Mouse (Mus musculus) thymus, adult 2 months (tissue): ENCODE measurements around the gene Cacng4. TPM values are rescaled to one million over a fixed set of nuclear protein-coding genes. Genes with fewer than 3 reads are reported as not detected.

Experiments used
- DNase-seq: peaks from one replicate; pipeline ENCODE4 v3.0.0; 2021
- H3K27ac ChIP-seq: fragments of 200-500 bp; 2 replicates; pipeline ENCODE4 v1.5.1; 2012; ENCODE audit warnings: low read length, control low read depth; ENCODE audit not compliant: control insufficient read depth, insufficient read depth
- H3K27me3 ChIP-seq: fragments of 200-500 bp; 2 replicates; pipeline ENCODE4 v1.6.1; 2012; ENCODE audit warnings: mild to moderate bottlenecking, low read length, moderate library complexity, mixed read lengths; ENCODE audit not compliant: control insufficient read depth, insufficient read depth
- H3K36me3 ChIP-seq: fragments of 200-500 bp; 2 replicates; pipeline ENCODE4 v1.6.1; 2012; ENCODE audit warnings: mild to moderate bottlenecking, low read length, moderate library complexity; ENCODE audit not compliant: control insufficient read depth, insufficient read depth
- H3K4me1 ChIP-seq: fragments of 200-500 bp; replicated peaks from 2 replicates; pipeline ENCODE4 v1.6.1; 2012; ENCODE audit warnings: low read length; ENCODE audit not compliant: control insufficient read depth, insufficient read depth
- H3K4me3 ChIP-seq: fragments of 200-500 bp; 2 replicates; pipeline ENCODE4 v1.5.1; 2012; ENCODE audit warnings: mild to moderate bottlenecking, low read length, control low read depth, moderate library complexity; ENCODE audit not compliant: control insufficient read depth, insufficient read depth
- CTCF ChIP-seq: fragments of 200-500 bp; IDR thresholded peaks from 2 replicates; pipeline ENCODE4 v1.5.1; 2012; ENCODE audit warnings: mild to moderate bottlenecking, control low read depth, low read length, moderate library complexity, borderline replicate concordance; ENCODE audit not compliant: control insufficient read depth, poor library complexity, insufficient read depth; ENCODE audit errors: extremely low read depth
- POLR2A ChIP-seq: fragments of 200-500 bp; IDR thresholded peaks from 2 replicates; pipeline ENCODE4 v1.6.1; 2012; ENCODE audit warnings: mild to moderate bottlenecking, low read length, control low read depth, moderate library complexity; ENCODE audit not compliant: control insufficient read depth, poor library complexity, insufficient read depth; ENCODE audit errors: extremely low read depth
- WGBS: fragments of 180-500 bp; shearing (Covaris S2); methylation state at CpG from one replicate; pipeline ENCODE4 v1.1.7; 2018; 5-methylcytosine and 5-hydroxymethylcytosine counted together
- polyA plus RNA-seq: library from polyadenylated mRNA; depleted of rRNA; stranded (reverse); fragments of >200 nt; gene quantifications from 2 replicates; pipeline ENCODE4 v1.2.3, GENCODE M21; 2012

The Cacng4 gene
- polyA plus RNA-seq, 1 experiment = 4.8 TPM

DNA sequence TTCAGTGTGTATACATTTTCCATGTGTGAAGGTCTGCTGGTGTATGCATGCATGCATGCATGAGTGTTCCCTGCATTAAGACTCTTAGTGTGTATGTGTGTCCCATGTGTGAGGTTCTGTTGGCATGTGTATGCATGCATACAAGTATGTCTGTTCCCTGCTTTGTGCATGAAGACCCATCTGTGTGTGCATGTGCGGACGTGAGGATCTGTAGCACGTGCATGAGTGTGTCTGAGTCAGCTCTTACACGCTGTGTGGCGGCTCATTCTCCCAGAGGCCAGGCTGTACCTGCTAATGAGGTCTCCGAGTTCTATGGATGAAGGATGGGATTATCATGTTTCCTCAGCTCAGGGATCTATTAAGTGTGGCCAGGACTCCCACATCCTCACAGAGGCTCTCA lies 89.3 kb downstream of the Cacng4 start:
- WGBS = 78% methylated on average over 6 of the region's 6 CpGs
- Histone ChIP-seq H3K4me1 (no peaks in the 10 kb centered on the region), H3K4me3 (no peak overlapping the region), H3K27ac (no peak overlapping the region), H3K27me3 (no peaks in the 10 kb centered on the region), H3K36me3 (no peaks in the 10 kb centered on the region)
- TF ChIP-seq CTCF (no peak), POLR2A (no peak)
- no peak for DNase-seq

DNA sequence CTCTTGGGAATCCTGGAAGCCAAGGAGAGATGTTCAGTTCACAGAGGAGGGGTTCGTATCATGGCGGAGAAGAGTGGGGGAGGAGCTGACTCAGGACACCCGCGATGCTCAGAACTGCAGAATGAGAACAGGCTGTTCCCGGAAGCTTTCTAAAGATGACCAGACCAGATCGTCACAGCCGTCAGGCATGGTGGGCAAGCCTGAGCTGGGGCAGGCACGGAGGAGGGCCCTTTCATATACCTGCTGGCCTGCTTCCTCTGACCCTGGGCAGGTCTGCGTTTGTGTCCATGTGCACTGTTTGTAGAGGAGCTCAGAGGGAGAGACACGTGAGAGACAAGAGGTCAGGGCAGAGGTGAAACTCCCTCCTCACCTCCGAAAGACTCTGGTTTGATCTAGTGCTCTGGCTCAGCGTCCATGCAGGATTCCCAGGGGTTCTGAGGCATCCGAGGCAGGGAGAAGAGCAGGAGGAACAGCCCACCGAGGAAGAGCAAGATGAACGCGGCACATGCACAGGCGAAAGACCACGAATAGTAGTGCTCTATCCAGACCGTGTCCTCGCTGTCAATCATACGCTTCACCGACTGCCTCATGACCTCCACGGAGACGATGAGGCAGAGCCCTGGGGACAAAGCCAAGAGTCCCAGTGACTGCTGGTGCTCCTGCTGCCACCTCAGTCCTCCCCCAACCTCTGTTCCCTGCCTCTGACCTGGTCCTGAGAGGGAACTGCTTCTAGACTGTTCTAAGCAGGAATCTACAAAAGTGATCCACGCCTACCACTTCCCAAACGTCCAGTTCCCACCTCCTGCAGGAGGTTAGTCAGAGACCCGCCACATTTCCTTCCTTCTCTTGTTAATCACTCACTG lies 90.9 kb downstream of the Cacng4 start:
- Histone ChIP-seq H3K36me3 (no peaks in the 10 kb centered on the region), H3K4me1 (no peaks in the 10 kb centered on the region), H3K4me3 (no peak overlapping the region), H3K27ac (no peak overlapping the region), H3K27me3 (no peaks in the 10 kb centered on the region)
- 66% methylated on average over 27 of the region's 27 CpGs for WGBS
- TF ChIP-seq POLR2A (no peak), CTCF (no peak)
- no peak for DNase-seq

DNA sequence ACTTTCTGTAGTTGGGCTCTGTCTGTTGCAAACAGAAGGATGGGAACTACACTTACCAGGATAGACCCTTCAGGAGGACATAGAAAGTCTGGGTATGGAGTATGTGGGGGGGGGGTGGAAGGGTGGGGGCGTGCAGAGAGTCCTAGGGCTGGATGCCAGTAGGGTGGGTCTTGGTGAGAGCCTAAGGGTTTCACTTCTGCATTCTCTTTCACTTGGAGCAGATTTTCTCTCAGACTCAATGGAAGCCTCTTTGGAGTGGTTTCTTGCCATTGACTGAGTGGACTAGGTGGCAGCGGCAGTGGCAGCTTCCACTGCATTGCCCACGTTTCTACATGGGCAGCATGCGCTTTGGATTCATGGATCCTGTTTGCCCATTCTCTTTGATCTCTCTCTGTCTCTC lies 94.4 kb downstream of the Cacng4 start:
- no peak overlapping the region for H3K27ac ChIP-seq
- H3K4me3 ChIP-seq = no peak overlapping the region
- no peaks in the 10 kb centered on the region for H3K36me3 ChIP-seq
- DNase-seq = no peak
- 42% methylated on average over 4 of the region's 4 CpGs for WGBS
- no peaks in the 10 kb centered on the region for H3K4me1 ChIP-seq
- TF ChIP-seq CTCF (no peak), POLR2A (no peak)
- H3K27me3 ChIP-seq = no peaks in the 10 kb centered on the region

DNA sequence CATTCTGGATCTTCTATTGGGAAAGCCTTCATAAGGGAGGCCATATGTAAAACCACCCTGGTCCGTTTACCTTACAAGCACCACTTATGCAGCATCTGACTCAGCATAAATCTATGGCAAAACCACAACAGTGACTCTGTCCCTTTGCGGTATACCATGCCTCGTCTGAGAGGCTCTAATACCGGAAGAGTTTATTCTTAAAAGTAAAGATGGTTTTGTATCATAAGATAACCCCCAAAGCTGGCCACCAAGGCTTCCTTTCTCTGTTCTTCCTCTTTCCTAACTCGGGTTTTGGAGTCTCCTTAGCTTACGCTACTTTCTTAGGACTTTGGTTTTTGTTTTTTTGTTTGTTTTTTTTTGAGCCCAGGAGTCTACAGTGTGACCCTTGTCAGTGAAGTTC lies 101.0 kb downstream of the Cacng4 start:
- Histone ChIP-seq H3K27me3 (no peaks in the 10 kb centered on the region), H3K4me3 (no peak overlapping the region), H3K36me3 (peaks cover 7% of the 10 kb centered on the region), H3K4me1 (no peaks in the 10 kb centered on the region), H3K27ac (no peak overlapping the region)
- TF ChIP-seq POLR2A (no peak), CTCF (no peak)
- DNase-seq = no peak
- WGBS = 10% methylated on average over 6 of the region's 6 CpGs

DNA sequence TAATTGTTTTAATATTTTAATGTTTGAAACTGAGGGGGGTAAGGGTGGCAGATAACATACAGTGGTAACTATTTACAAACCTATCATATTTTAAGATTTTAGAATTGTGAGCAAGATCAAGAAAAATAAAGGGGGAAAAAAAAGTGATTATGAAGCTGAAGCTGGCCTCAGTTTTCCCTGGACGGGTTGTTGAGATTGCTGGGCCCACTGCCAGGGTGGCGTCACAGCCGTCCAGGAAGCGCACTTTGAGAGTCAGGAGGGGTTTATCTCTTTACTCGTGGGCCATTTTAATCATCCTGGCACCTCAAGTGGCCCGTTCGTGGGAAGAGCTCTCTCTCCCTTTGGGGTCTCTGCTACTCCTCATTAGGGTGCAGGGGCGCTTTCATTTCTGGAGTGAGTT lies 102.8 kb downstream of the Cacng4 start:
- no peaks in the 10 kb centered on the region for H3K4me1 ChIP-seq
- WGBS = 88% methylated on average over 8 of the region's 8 CpGs
- peaks cover 24% of the 10 kb centered on the region for H3K36me3 ChIP-seq
- H3K27ac ChIP-seq = no peak overlapping the region
- no peak overlapping the region for H3K4me3 ChIP-seq
- no peaks in the 10 kb centered on the region for H3K27me3 ChIP-seq
- TF ChIP-seq POLR2A (no peak), CTCF (no peak)
- DNase-seq = no peak

DNA sequence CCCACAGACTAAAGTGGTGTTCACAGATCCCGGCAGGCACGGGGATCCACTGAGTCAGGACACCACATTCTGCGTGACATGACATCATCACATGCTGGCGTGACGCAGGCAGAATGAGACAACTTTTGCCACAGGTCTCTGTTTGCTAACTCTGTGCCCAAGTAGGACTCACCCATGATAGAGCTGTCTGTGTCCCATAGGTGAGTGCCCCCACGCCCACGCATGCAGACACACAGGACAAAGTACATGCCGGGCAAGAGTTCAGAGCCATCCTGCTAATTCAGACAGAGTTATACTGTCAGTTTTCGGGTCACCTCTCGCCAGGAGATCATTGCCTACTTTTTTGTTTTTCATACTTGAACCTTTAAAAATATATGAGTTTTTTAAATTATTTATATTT lies 105.9 kb downstream of the Cacng4 start:
- H3K27me3 ChIP-seq = no peaks in the 10 kb centered on the region
- no peak overlapping the region for H3K4me3 ChIP-seq
- WGBS = 98% methylated on average over 10 of the region's 10 CpGs
- DNase-seq = no peak
- H3K4me1 ChIP-seq = no peaks in the 10 kb centered on the region
- peaks cover 46% of the 10 kb centered on the region for H3K36me3 ChIP-seq
- TF ChIP-seq POLR2A (no peak), CTCF (no peak)
- no peak overlapping the region for H3K27ac ChIP-seq

DNA sequence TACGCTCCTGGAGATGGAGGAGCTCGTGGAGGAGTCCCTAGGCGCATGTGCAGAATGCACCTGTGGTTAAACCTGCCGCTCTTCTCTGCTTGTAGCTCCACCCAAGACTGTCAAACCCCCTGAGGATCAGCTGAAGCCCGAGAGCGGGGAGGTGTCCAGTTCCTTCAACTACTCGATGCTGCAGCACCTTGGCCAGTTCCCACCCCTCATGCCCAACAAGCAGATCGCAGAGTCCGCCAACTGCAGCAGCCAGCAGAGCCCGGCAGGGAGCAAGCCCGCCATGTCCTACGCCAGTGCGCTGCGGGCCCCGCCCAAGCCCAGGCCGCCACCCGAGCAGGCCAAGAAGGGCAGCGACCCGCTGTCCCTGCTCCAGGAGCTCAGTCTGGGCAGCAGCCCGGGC lies 108.1 kb downstream of the Cacng4 start:
- TF ChIP-seq POLR2A (no peak), CTCF (no peak)
- no peaks in the 10 kb centered on the region for H3K4me1 ChIP-seq
- 96% methylated on average over 20 of the region's 20 CpGs for WGBS
- no peaks in the 10 kb centered on the region for H3K27me3 ChIP-seq
- no peak overlapping the region for H3K4me3 ChIP-seq
- no peak for DNase-seq
- no peak overlapping the region for H3K27ac ChIP-seq
- H3K36me3 ChIP-seq = peaks cover 57% of the 10 kb centered on the region
